Mouse (Mus musculus) common myeloid progenitor, adult 5-6 weeks (primary cell): ENCODE measurements around the gene Krtap17-1. TPM values are rescaled to one million over a fixed set of nuclear protein-coding genes. Genes with fewer than 3 reads are reported as not detected.

ENCODE experiments used
- ATAC-seq: replicated peaks from 2 replicates; pipeline ENCODE4 v1.8.0; 2016; ENCODE audit warnings: low read depth, mild to moderate bottlenecking, moderate TSS enrichment, inconsistent platforms; ENCODE audit not compliant: poor library complexity, severe bottlenecking
- total RNA-seq: library from RNA; stranded (forward); fragments of 200-1000, 187-1606 nt; gene quantifications from 2 replicates; pipeline ENCODE4 v1.2.3, GENCODE M21; 2017

The Krtap17-1 gene
- total RNA-seq, 1 experiment from 2014 or later = not detected

GRCm38 (mm10) chr11:99978953-99979352, 14.8 kb downstream of the Krtap17-1 start, which contains the start of gene Krtap29-1:
TSS of gene Krtap29-1 (minus strand) at chr11:99979053.
- no peak for ATAC-seq

- ATAC-seq = no peak
Measured at GRCm38 (mm10) chr11:99965961-99966360, 27.8 kb downstream of the Krtap17-1 start.

- ATAC-seq = no peak
Measured at GRCm38 (mm10) chr11:99964213-99964612, 29.6 kb downstream of the Krtap17-1 start.

GRCm38 (mm10) chr11:99948175-99948574, 45.6 kb downstream of the Krtap17-1 start, which contains the start of gene Krtap9-5:
TSS of gene Krtap9-5 (plus strand) at chr11:99948475.
- no peak for ATAC-seq

Other genes with a start within 250 kb of the Krtap17-1 start
- gene Gm11595, start 221.1 kb downstream of the Krtap17-1 start, total RNA-seq = not detected in 2 replicates
- not detected in 2 replicates for gene Krtap4-8, start 213.3 kb downstream of the Krtap17-1 start, total RNA-seq
- gene Krtap4-9, start 208.8 kb downstream of the Krtap17-1 start, total RNA-seq = not detected in 2 replicates
- not detected in 2 replicates for gene Gm11596, start 200.5 kb downstream of the Krtap17-1 start, total RNA-seq
- not detected in 2 replicates for gene Gm11569, start 195.1 kb downstream of the Krtap17-1 start, total RNA-seq
- gene Gm11554, start 189.5 kb downstream of the Krtap17-1 start, total RNA-seq = not detected in 2 replicates
- gene Krtap4-13, start 184.1 kb downstream of the Krtap17-1 start, total RNA-seq = not detected in 2 replicates
- gene Gm11564, start 178.3 kb downstream of the Krtap17-1 start, total RNA-seq = not detected in 2 replicates
- not detected in 2 replicates for gene 2300003K06Rik, start 155.9 kb downstream of the Krtap17-1 start, total RNA-seq
- gene Krtap4-16, start 142.4 kb downstream of the Krtap17-1 start, total RNA-seq = not detected in 2 replicates
- gene Gm11568, start 136.1 kb downstream of the Krtap17-1 start, total RNA-seq = not detected in 2 replicates
- not detected in 2 replicates for gene Gm11559, start 129.5 kb downstream of the Krtap17-1 start, total RNA-seq
- gene Krtap9-1, start 120.6 kb downstream of the Krtap17-1 start, total RNA-seq = not detected in 2 replicates
- gene Gm11567, start 114.8 kb downstream of the Krtap17-1 start, total RNA-seq = not detected in 2 replicates
- not detected in 2 replicates for gene Krtap31-1, start 86.1 kb downstream of the Krtap17-1 start, total RNA-seq
- not detected in 2 replicates for gene Gm11565, start 79.2 kb downstream of the Krtap17-1 start, total RNA-seq
- not detected in 2 replicates for gene Krtap31-2, start 57.7 kb downstream of the Krtap17-1 start, total RNA-seq
- gene Krtap9-5, start 45.5 kb downstream of the Krtap17-1 start, total RNA-seq = not detected in 2 replicates
- gene Krtap29-1, start 14.9 kb downstream of the Krtap17-1 start, total RNA-seq = not detected in 2 replicates
- not detected in 2 replicates for gene Krtap16-1, start 7.4 kb downstream of the Krtap17-1 start, total RNA-seq
- not detected in 2 replicates for gene Krt33a, start 22.2 kb upstream of the Krtap17-1 start, total RNA-seq
- not detected in 2 replicates for gene Krt33b, start 35.9 kb upstream of the Krtap17-1 start, total RNA-seq
- not detected in 2 replicates for gene Krt34, start 47.6 kb upstream of the Krtap17-1 start, total RNA-seq
- gene Krt31, start 56.6 kb upstream of the Krtap17-1 start, total RNA-seq = not detected in 2 replicates
- not detected in 2 replicates for gene Krt32, start 94.2 kb upstream of the Krtap17-1 start, total RNA-seq
- gene Krt35, start 102.2 kb upstream of the Krtap17-1 start, total RNA-seq = not detected in 2 replicates
- not detected in 2 replicates for gene Krt36, start 111.6 kb upstream of the Krtap17-1 start, total RNA-seq
- not detected in 2 replicates for gene Krt13, start 127.6 kb upstream of the Krtap17-1 start, total RNA-seq
- not detected in 2 replicates for gene Krt15, start 141.9 kb upstream of the Krtap17-1 start, total RNA-seq
- not detected in 2 replicates for gene Krt19, start 154.7 kb upstream of the Krtap17-1 start, total RNA-seq
- not detected in 2 replicates for gene Krt9, start 199.3 kb upstream of the Krtap17-1 start, total RNA-seq
- gene Krt14, start 213.6 kb upstream of the Krtap17-1 start, total RNA-seq = not detected in 2 replicates